10 mouse cellular contexts compared by ENCODE assay signal in the genomic region with DNA sequence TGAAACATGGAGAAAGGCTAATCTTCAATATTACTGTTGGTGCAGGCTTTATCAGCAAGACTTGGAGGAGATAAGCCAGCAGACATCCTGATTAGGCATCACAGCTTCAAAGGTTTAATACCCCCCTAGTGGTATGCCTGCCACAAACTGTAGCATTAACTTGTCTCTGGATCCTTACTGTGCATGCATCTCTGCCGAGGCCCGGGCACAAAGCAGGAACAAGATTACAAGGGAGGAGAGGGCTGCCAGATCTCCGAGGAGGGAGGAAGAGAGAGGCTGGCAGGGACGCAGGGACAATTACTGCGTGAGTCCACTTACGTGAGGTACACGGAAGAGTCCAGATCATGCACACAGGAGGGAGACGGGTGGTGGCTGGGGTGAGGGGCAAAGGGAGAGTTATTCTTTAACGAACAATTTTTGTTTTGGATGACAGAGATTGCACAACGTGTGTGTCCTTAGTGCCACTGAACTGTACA. TPM values are rescaled to one million over a fixed set of nuclear protein-coding genes. Genes with fewer than 3 reads are reported as not detected.
DNase-seq lines count a peak whose midpoint lies in the region; ATAC-seq and TF ChIP-seq lines count a peak whose summit lies in the region.
"Had no signal": no experiment of that assay in that cellular context is flagged by ENCODE, and none has a peak within 500 bp of the region (broad histone marks: within the 10 kb centered on the region; RNA-seq: fewer than 3 reads in every experiment).

No protein-coding gene starts in this region.

- no peak overlapping the region for H3K4me3 ChIP-seq in layer of hippocampus, adult 2 months

- H3K27ac ChIP-seq in layer of hippocampus, adult 2 months: no peak overlapping the region

- peak; percentile 41; the same call in 1 of the 2 replicates for ATAC-seq in monocyte, adult 5-6 weeks (replicated peaks; ENCODE audit: insufficient number of reproducible peaks, low FRiP score, low TSS enrichment, poor library complexity, severe bottlenecking)

- peak; percentile 40 for DNase-seq in cerebellum, adult 8-10 months
- DNase-seq in cerebellum, adult 9-10 months: no peak
- no peak for DNase-seq in layer of hippocampus, adult 2 months (ENCODE audit: low spot score in 2 of 2)
- DNase-seq in layer of hippocampus, adult 11-12 months (ENCODE audit: low spot score): no peak
- DNase-seq in induced T-regulatory cell, adult 2 months (ENCODE audit: low read depth): peak; percentile 33
- DNase-seq in frontal cortex, postnatal 10 days (ENCODE audit: low spot score in 2 of 2): no peak
- no peak for DNase-seq in lung, postnatal 36 days
- DNase-seq: kidney, postnatal 4 days; lung, postnatal 14 days had no signal

- TF ChIP-seq CTCF in layer of hippocampus, adult 2 months (conservative IDR thresholded peaks at IDR 0.05): peak; percentile 45

RNA-seq across cellular contexts. Expression of gene Stat5b, which starts 21.8 kb away (rescaled TPM):
- 10 to 100 TPM; 11.6 to 13.8 TPM for total RNA-seq in layer of hippocampus, adult 2 months (2021)
- 71.6 to 86.1 TPM (median 75.5 TPM) in 3 replicates for total RNA-seq in monocyte, adult 5-6 weeks (2017)

RNA-seq across cellular contexts. Expression of gene Stat5a, which starts 30.4 kb away (rescaled TPM):
- 1 to 10 TPM; 1.7 to 2.0 TPM for total RNA-seq in layer of hippocampus, adult 2 months (2021)
- 20.0 to 28.0 TPM (median 25.1 TPM) in 3 replicates for total RNA-seq in monocyte, adult 5-6 weeks (2017)

RNA-seq across cellular contexts. Expression of gene Ghdc, which starts 58.0 kb away (rescaled TPM):
- total RNA-seq in layer of hippocampus, adult 2 months (2021): 1 to 10 TPM; 4.3 to 5.2 TPM
- 4.7 to 7.0 TPM (median 6.8 TPM) in 3 replicates for total RNA-seq in monocyte, adult 5-6 weeks (2017)

Comparison
In these comparisons a context has a peak if more than half of its experiments do, and no peak if none do; other contexts are left out.
1. DNase-seq: peak in cerebellum, adult 8-10 months (single experiment) and induced T-regulatory cell, adult 2 months (single experiment); none in cerebellum, adult 9-10 months (single experiment), layer of hippocampus, adult 2 months (0 of 2), layer of hippocampus, adult 11-12 months (single experiment), frontal cortex, postnatal 10 days (0 of 2) and lung, postnatal 36 days (single experiment).